Mouse (Mus musculus) regulatory T cell (primary cell): ENCODE measurements around the gene Olfr550.
"Not testable (repeated sequence)": the region's sequence is repeated elsewhere in the genome, so short reads cannot be mapped to it uniquely, and the experiment has no call there.

Source experiments
- in situ Hi-C: fragments of 300-600 bp; cut with MboI, MseI; formaldehyde crosslinking; loops from one replicate; pipeline ENCODE4 v1.15.1; 2025; ENCODE audit warnings: high pct_unique_total_duplicates

Olfr550 gene

GRCm38 (mm10) chr7:102571142-102571541 lies at the start of gene Olfr550:
Olfr550 (plus strand) TSS chr7:102571442.
- in situ Hi-C loops: no loop called here

- in situ Hi-C loops: no loop called here
These were observed 42.2 kb upstream of the Olfr550 start for GRCm38 (mm10) chr7:102529052-102529451.

- in situ Hi-C loops: no loop called here
These were observed 36.8 kb upstream of the Olfr550 start, which contains the start of gene Olfr547 for GRCm38 (mm10) chr7:102534449-102534848. Olfr547 (plus strand) TSS chr7:102534749.

DNA sequence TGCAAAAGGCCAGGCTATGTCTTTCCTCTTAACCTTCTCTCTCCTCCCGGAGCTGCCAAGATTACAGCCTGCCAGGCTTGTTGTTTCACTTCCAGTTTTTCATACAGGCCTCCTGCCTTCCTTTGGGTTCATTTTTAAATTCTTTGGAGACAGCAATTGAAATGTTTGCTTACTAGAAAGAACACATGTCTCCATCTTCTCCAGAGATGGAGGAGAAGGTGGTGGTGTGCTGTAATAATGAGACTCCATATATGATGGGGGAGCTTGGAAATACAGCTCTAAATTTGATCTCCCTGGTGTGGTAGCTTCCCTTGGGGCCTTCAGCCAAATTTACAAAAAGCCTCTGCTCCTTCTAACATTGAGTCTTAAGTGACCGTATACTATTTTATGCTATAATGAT lies 30.6 kb upstream of the Olfr550 start, which contains the start of gene Olfr548-ps1:
Gene Olfr548-ps1 (plus strand): TSS at position 301 of the 400 bp plus-strand sequence.
- in situ Hi-C loops: no loop called here

DNA sequence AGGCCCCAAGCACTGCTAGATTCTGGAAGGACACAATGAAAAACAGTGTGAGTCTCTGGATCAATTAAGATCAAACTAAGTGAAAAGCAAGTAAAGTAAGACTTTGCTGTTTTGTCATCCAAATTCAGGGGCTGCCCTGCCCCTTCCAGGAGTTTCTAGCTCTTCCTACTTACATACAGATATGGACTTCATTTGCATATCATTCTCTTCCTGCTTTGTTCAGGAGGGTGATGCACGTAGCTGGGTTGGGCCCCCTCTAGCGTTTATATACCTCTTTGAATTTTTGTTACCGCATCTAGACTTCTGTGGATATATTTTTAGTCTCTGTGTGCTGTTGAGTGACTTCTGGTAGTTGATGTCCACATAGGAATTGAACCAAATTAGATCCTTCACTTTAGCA lies 30.0 kb upstream of the Olfr550 start:
- in situ Hi-C loops: no loop called here

- in situ Hi-C loops: no loop called here
These were observed 21.7 kb upstream of the Olfr550 start, which contains the start of gene Olfr549 for GRCm38 (mm10) chr7:102549570-102549969. Olfr549 (plus strand) TSS chr7:102549870.

- in situ Hi-C loops: no loop called here
These were observed 18.0 kb upstream of the Olfr550 start for GRCm38 (mm10) chr7:102553279-102553678.

DNA sequence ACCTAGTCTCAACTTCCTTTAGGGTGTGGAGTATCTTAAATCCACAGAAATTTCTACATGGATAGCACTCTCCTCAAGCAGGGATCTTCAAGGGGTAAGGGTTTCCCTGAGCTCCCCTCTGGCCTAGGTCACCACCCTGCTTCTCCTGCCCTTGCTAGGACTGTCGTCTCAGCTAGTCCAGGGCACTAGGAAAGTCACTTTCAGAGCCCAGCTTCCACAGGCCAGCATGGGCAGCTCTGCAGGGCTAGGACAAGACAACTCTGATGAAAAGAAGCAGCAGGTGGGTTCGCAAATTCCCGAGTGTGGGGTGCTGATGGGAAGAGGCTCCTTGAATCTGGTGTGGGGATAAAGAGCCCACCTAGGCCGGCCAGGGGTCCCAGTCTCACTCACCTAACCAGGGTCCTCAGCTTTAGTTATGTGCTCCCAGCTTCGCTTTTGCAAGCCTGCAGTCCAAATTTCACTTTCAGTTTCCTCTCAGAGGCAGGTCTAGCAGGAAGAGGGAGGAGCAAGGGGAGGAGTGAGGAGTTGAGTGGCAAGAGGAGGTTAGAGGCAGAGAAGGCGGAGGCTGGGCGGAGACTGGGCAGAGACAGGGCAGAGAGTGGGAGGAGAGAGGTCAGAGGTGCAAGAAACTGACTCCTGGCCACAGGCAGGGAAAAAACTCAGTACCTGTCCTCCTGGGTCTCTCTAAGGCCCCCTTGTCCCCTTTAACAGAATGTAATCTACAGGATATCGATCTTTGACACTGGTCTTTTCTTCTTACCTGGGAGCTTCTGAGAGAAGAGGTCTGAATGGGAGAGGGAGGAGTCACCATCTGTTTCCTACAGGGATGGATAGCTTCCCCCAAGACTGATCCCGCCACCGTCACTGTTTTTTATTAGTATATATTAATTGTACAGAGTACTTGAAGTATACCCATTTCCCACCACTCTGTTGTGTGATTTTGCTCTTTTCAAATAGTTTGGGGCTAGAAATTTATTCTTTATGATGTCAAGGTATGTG lies 5.9 kb upstream of the Olfr550 start, which contains the start of gene Trim21:
Gene Trim21 (minus strand): TSS at position 488 of the 999 bp plus-strand sequence.
- in situ Hi-C loops: no loop called here

- in situ Hi-C loops: no loop called here
These were observed 5.0 kb upstream of the Olfr550 start for GRCm38 (mm10) chr7:102566219-102566618.

DNA sequence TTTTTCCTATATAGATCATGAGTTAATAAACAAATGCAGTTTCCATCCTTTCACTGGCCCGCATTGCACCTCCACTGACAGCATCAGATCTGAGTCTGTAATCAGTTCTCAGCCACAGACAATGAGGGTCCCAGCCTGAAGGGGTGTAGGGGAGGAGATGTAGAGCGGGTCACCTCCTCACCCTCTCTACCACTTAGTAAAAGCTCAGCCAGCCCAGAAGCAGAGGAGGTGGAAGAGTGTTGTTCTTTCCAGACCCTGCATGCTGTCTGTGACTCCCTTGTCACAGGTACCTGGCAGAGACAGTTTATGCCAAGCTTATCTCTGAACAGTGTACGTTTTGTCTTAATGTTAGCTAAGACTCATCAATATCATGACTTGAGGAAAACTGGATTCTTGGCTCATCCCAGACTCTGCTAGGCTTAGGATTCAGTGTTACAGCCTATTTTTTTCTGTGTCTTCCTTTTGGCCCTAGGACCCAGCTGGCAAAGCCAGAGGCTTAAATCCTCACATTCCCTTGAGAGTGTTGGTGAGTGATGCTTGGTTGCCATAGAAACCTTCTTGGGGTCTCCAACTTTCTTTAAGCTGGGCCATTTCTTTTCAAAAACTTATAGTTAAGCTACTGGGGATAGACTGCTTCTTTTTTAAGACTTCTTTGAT lies 2.1 kb downstream of the Olfr550 start:
- in situ Hi-C loops: no loop called here

- in situ Hi-C loops: no loop called here
These were observed 4.8 kb downstream of the Olfr550 start for GRCm38 (mm10) chr7:102575998-102576397.

GRCm38 (mm10) chr7:102591786-102592185 lies 20.5 kb downstream of the Olfr550 start, which contains the start of gene Olfr551:
Olfr551 (minus strand) TSS chr7:102591886.
- in situ Hi-C loops: no loop called here

- in situ Hi-C loops: no loop called here
These were observed 26.3 kb downstream of the Olfr550 start, which contains the start of gene Olfr552 for GRCm38 (mm10) chr7:102597378-102598031. Olfr552 (plus strand) TSS chr7:102597770.

DNA sequence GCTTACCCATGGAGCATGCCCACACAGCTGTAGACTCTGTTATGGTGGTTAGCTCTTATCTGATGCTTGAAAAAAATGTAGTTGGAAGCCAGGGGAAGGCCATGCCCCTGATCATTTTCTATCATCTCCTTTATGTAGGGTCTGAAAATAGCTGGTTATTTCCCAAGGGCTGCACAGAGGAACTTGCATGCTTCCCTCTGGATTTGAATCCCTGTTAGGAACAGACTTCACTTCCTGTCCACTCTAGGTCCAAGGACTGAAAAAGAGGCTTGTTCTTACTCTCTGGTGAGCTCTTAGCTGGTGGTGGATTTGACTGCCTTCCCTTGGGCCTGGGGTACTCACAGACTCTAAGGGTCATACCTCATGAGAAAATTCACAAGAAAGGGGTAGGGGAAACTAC lies 46.9 kb downstream of the Olfr550 start, which contains the start of gene Olfr553:
Gene Olfr553 (minus strand): TSS at position 101 of the 400 bp plus-strand sequence.
- in situ Hi-C loops: no loop called here

- in situ Hi-C loops: no loop called here
These were observed 48.4 kb downstream of the Olfr550 start for GRCm38 (mm10) chr7:102619608-102620007.

GRCm38 (mm10) chr7:102620368-102620767 lies 49.1 kb downstream of the Olfr550 start:
- in situ Hi-C loops: not testable (repeated sequence)
